ENCODE assay signal across 9 mouse cellular contexts in genomic region chr6:83421866-83422649, GRCm38 (mm10). TPM values are rescaled to one million over a fixed set of nuclear protein-coding genes. Genes with fewer than 3 reads are reported as not detected.
DNase-seq lines count a peak whose midpoint lies in the region; ATAC-seq and TF ChIP-seq lines count a peak whose summit lies in the region.
"Had no signal": no experiment of that assay in that cellular context is flagged by ENCODE, and none has a peak within 500 bp of the region (broad histone marks: within the 10 kb centered on the region; RNA-seq: fewer than 3 reads in every experiment).

No protein-coding gene starts in this region.

- no peak overlapping the region for H3K9ac ChIP-seq in heart, embryonic 12.5 days
- H3K9ac ChIP-seq in intestine, embryonic 14.5 days (ENCODE audit: low read length) = no peak overlapping the region

- peaks cover 22% of the 10 kb centered on the region for H3K36me3 ChIP-seq in heart, embryonic 12.5 days
- peaks cover 29% of the 10 kb centered on the region for H3K36me3 ChIP-seq in intestine, embryonic 14.5 days (ENCODE audit: control insufficient read depth, insufficient read depth, low read length)

- 0 out of 2 replicates have a peak, but pooled peaks have one; percentile 34 for ATAC-seq in heart, embryonic 12.5 days (ENCODE audit: insufficient number of reproducible peaks, low FRiP score)
- ATAC-seq in intestine, embryonic 14.5 days (replicated peaks; ENCODE audit: low FRiP score, low TSS enrichment, low read depth) = peak; percentile 84

- peaks cover 66% of the 10 kb centered on the region for H3K4me1 ChIP-seq in heart, embryonic 12.5 days (replicated peaks)
- peaks cover 15% of the 10 kb centered on the region for H3K4me1 ChIP-seq in intestine, embryonic 14.5 days (replicated peaks; ENCODE audit: control insufficient read depth, insufficient read depth, low read length)
- peaks cover 24% of the 10 kb centered on the region for H3K4me1 ChIP-seq in lung, adult 2 months (ENCODE audit: control insufficient read depth, insufficient read depth, low read length)

- no peak overlapping the region for H3K27ac ChIP-seq in heart, embryonic 12.5 days (ENCODE audit: poor library complexity, severe bottlenecking)
- peak overlapping the region; percentile 12; the same call in 1 of the 2 replicates for H3K27ac ChIP-seq in intestine, embryonic 14.5 days (ENCODE audit: low read depth)

- no peaks in the 10 kb centered on the region for H3K9me3 ChIP-seq in heart, embryonic 12.5 days (replicated peaks)
- H3K9me3 ChIP-seq in intestine, embryonic 14.5 days (ENCODE audit: control insufficient read depth, low read length) = no peaks in the 10 kb centered on the region

- DNase-seq in heart, postnatal 36 days = no peak
- peak; percentile 72 for DNase-seq in adipocyte (ENCODE audit: low spot score)
- DNase-seq in intestine, embryonic 14.5 days (ENCODE audit: low spot score) = peak; percentile 71
- peak; percentile 64 for DNase-seq in lung, adult 2 months
- no peak for DNase-seq in left cerebral cortex, postnatal 14 days (ENCODE audit: low spot score in 2 of 2)
- no peak for DNase-seq in right cerebral cortex, postnatal 14 days
- no peak for DNase-seq in right cerebral cortex, adult 18-20 months

- no peaks in the 10 kb centered on the region for H3K27me3 ChIP-seq in heart, embryonic 12.5 days (replicated peaks)
- H3K27me3 ChIP-seq in intestine, embryonic 14.5 days (replicated peaks; ENCODE audit: control insufficient read depth, insufficient read depth, low read length) = no peaks in the 10 kb centered on the region

- no peak overlapping the region for H3K4me2 ChIP-seq in heart, embryonic 12.5 days
- no peak overlapping the region for H3K4me2 ChIP-seq in intestine, embryonic 14.5 days (ENCODE audit: low read length)

- intact Hi-C loops in heart, postnatal 36 days (cut with DNase I) = no loop called here
- intact Hi-C loops in left cerebral cortex, postnatal 14 days (cut with DNase I) = no loop called here

- 34% methylated on average over 11 of the region's 11 CpGs for WGBS in heart, embryonic 12.5 days
- WGBS in intestine, embryonic 14.5 days = 27% methylated on average over 11 of the region's 11 CpGs
- 40% methylated on average over 11 of the region's 11 CpGs for WGBS in lung, adult 2 months

- TF ChIP-seq POLR2A in lung, adult 2 months (IDR thresholded peaks at IDR 0.05; ENCODE audit: borderline replicate concordance, extremely low read depth, low read depth, low read length) = no peak

- no peak overlapping the region for H3K4me3 ChIP-seq in heart, embryonic 12.5 days
- H3K4me3 ChIP-seq in intestine, embryonic 14.5 days (ENCODE audit: low read depth, low read length) = no peak overlapping the region
- no peak overlapping the region for H3K4me3 ChIP-seq in lung, adult 2 months (replicated peaks; ENCODE audit: extremely low read depth, low read depth, low read length)
- H3K4me3 ChIP-seq: erythroblast, embryonic 14.5 days had no signal

- TF ChIP-seq CTCF in lung, adult 2 months (IDR thresholded peaks at IDR 0.05; ENCODE audit: insufficient read depth, low read length) = no peak

RNA-seq across cellular contexts. Expression of gene Tet3, which starts 36.8 kb away (rescaled TPM):
- 31.3 and 33.6 TPM in 2 replicates for polyA plus RNA-seq in heart, embryonic 12.5 days (2016; fragmentation: Nextera tagmentation; extraction: Ambion mirVana)
- 10 to 100 TPM; 27.2 to 27.6 TPM for total RNA-seq in heart, postnatal 36 days (2021)
- 35.1 and 40.1 TPM in 2 replicates for polyA plus RNA-seq in intestine, embryonic 14.5 days (2014; fragmentation: Nextera tagmentation; extraction: Ambion mirVana)
- polyA plus RNA-seq in lung, adult 2 months (2012; rRNA removed) = 16.0 and 22.4 TPM in 2 replicates
- total RNA-seq in left cerebral cortex, postnatal 14 days (2021) = 100 to 1,000 TPM; 106 to 114 TPM

Comparison
In these comparisons a context has a peak if more than half of its experiments do, and no peak if none do; other contexts are left out.
1. DNase-seq: peak in adipocyte (single experiment), intestine, embryonic 14.5 days (single experiment) and lung, adult 2 months (single experiment); none in heart, postnatal 36 days (0 of 2), left cerebral cortex, postnatal 14 days (0 of 2), right cerebral cortex, postnatal 14 days (single experiment) and right cerebral cortex, adult 18-20 months (single experiment).